Comparison of ENCODE assay signal across 8 mouse cellular contexts in genomic region chr7:15912183-15912582, GRCm38 (mm10). TPM values are rescaled to one million over a fixed set of nuclear protein-coding genes. Genes with fewer than 3 reads are reported as not detected.
A peak's percentile ranks its signal among the peaks of the same experiment; 100 is the strongest.
DNase-seq lines count a peak whose midpoint lies in the region; ATAC-seq and TF ChIP-seq lines count a peak whose summit lies in the region.

No protein-coding gene starts in this region.

- DNase-seq in urinary bladder, postnatal 14 days (ENCODE audit: low spot score) = peak; percentile 71
- no peak for DNase-seq in urinary bladder, postnatal 10 days (ENCODE audit: low spot score)
- DNase-seq in cerebellum, postnatal 4 days (ENCODE audit: low spot score in 2 of 2) = peak; percentile 62 to 77
- peak; percentile 76 for DNase-seq in gastrocnemius, postnatal 14 days
- DNase-seq in limb, embryonic 14.5 days (ENCODE audit: low spot score) = peak; percentile 80
- peak; percentile 87 for DNase-seq in midbrain, postnatal 0 days (ENCODE audit: low spot score)
- peak; percentile 27 to 64 for DNase-seq in spleen, postnatal 14 days (ENCODE audit: low spot score in 2 of 2)

- no peak overlapping the region for H3K27ac ChIP-seq in limb, embryonic 14.5 days (replicated peaks; ENCODE audit: low read depth, low read length)
- no peak overlapping the region for H3K27ac ChIP-seq in midbrain, postnatal 0 days (ENCODE audit: low read depth, low read length)

- intact Hi-C loops in gastrocnemius, postnatal 14 days (cut with DNase I; ENCODE audit: low total_unique reads) = no loop called here

- H3K4me1 ChIP-seq in limb, embryonic 14.5 days (ENCODE audit: control insufficient read depth, insufficient read depth, low read length) = no peaks in the 10 kb centered on the region
- H3K4me1 ChIP-seq in midbrain, postnatal 0 days (ENCODE audit: insufficient read depth, low read length) = no peaks in the 10 kb centered on the region

- H3K4me3 ChIP-seq in limb, embryonic 14.5 days (replicated peaks; ENCODE audit: low read length) = no peak overlapping the region
- H3K4me3 ChIP-seq in midbrain, postnatal 0 days (ENCODE audit: low read depth, low read length) = no peak overlapping the region

- TF ChIP-seq POLR2A in limb, embryonic 14.5 days (IDR thresholded peaks at IDR 0.05; ENCODE audit: borderline replicate concordance, extremely low read depth, insufficient read depth, insufficient read length) = no peak

- H3K9me3 ChIP-seq in limb, embryonic 14.5 days (ENCODE audit: control insufficient read depth, low read length) = no peaks in the 10 kb centered on the region
- no peaks in the 10 kb centered on the region for H3K9me3 ChIP-seq in midbrain, postnatal 0 days (ENCODE audit: low read length)

- TF ChIP-seq CTCF in midbrain, postnatal 0 days (IDR thresholded peaks at IDR 0.05) = peak; percentile 88

- peak; percentile 52 for ATAC-seq in inflammation-experienced regulatory T-cells, adult 6 months
- ATAC-seq in limb, embryonic 14.5 days (ENCODE audit: low FRiP score, low read depth) = peak; percentile 36
- peak; percentile 57 for ATAC-seq in midbrain, postnatal 0 days (ENCODE audit: low FRiP score)

- 4% methylated on average over 4 of the region's 4 CpGs for WGBS in limb, embryonic 14.5 days
- WGBS in midbrain, postnatal 0 days = 1% methylated on average over 4 of the region's 4 CpGs

- no peak overlapping the region for H3K9ac ChIP-seq in limb, embryonic 14.5 days (ENCODE audit: low read depth, low read length, severe bottlenecking)
- no peak overlapping the region for H3K9ac ChIP-seq in midbrain, postnatal 0 days (replicated peaks; ENCODE audit: low read length, poor library complexity, severe bottlenecking)

- peaks cover 4% of the 10 kb centered on the region for H3K36me3 ChIP-seq in limb, embryonic 14.5 days (ENCODE audit: control insufficient read depth, insufficient read depth, low read length)
- 0 out of 2 replicates have a peak, but pooled peaks cover 2% of the 10 kb centered on the region for H3K36me3 ChIP-seq in midbrain, postnatal 0 days (ENCODE audit: insufficient read depth, low read length)

- no peaks in the 10 kb centered on the region for H3K27me3 ChIP-seq in limb, embryonic 14.5 days (ENCODE audit: control insufficient read depth, insufficient read depth, low read length)
- no peaks in the 10 kb centered on the region for H3K27me3 ChIP-seq in midbrain, postnatal 0 days (ENCODE audit: insufficient read depth, low read length)

- no peak overlapping the region for H3K4me2 ChIP-seq in limb, embryonic 14.5 days (replicated peaks; ENCODE audit: low read depth, low read length, severe bottlenecking)
- no peak overlapping the region for H3K4me2 ChIP-seq in midbrain, postnatal 0 days (ENCODE audit: low read depth, low read length, poor library complexity, severe bottlenecking)

RNA-seq across cellular contexts. Expression of gene Selenow, which starts 10.0 kb away (rescaled TPM):
- 100 to 1,000 TPM; 759 to 773 TPM for total RNA-seq in gastrocnemius, postnatal 14 days (2021)
- 100 to 1,000 TPM; 681 to 943 (median 889) TPM for polyA plus RNA-seq in inflammation-experienced regulatory T-cells, adult 6 months (2017; shearing (Covaris generic))
- polyA plus RNA-seq in limb, embryonic 14.5 days (2012; rRNA removed) = 582 and 588 TPM in 2 replicates
- 1,065 and 1,091 TPM in 2 replicates for polyA plus RNA-seq in limb, embryonic 14.5 days (2014; fragmentation: Nextera tagmentation; extraction: Ambion mirVana)
- 718 and 730 TPM in 2 replicates for total RNA-seq in midbrain, postnatal 0 days (2014; rRNA removed)
- polyA plus RNA-seq in midbrain, postnatal 0 days (2015; fragmentation: Nextera tagmentation; extraction: Ambion mirVana) = 2,106 and 2,315 TPM in 2 replicates

RNA-seq across cellular contexts. Expression of gene Crxos, which starts 29.8 kb away (rescaled TPM):
- not detected for total RNA-seq in gastrocnemius, postnatal 14 days (2021)
- not detected for polyA plus RNA-seq in inflammation-experienced regulatory T-cells, adult 6 months (2017; shearing (Covaris generic))
- not detected in 2 replicates for polyA plus RNA-seq in limb, embryonic 14.5 days (2012; rRNA removed)
- not detected in 2 replicates for polyA plus RNA-seq in limb, embryonic 14.5 days (2014; fragmentation: Nextera tagmentation; extraction: Ambion mirVana)
- total RNA-seq in midbrain, postnatal 0 days (2014; rRNA removed) = not detected in 2 replicates
- polyA plus RNA-seq in midbrain, postnatal 0 days (2015; fragmentation: Nextera tagmentation; extraction: Ambion mirVana) = not detected in 2 replicates

RNA-seq across cellular contexts. Expression of gene Crx, which starts 32.4 kb away (rescaled TPM):
- total RNA-seq in gastrocnemius, postnatal 14 days (2021) = not detected
- polyA plus RNA-seq in inflammation-experienced regulatory T-cells, adult 6 months (2017; shearing (Covaris generic)) = not detected
- not detected in 2 replicates for polyA plus RNA-seq in limb, embryonic 14.5 days (2012; rRNA removed)
- not detected in 2 replicates for polyA plus RNA-seq in limb, embryonic 14.5 days (2014; fragmentation: Nextera tagmentation; extraction: Ambion mirVana)
- 0.24 TPM in 1 of 2 replicates, not detected in the other for total RNA-seq in midbrain, postnatal 0 days (2014; rRNA removed)
- polyA plus RNA-seq in midbrain, postnatal 0 days (2015; fragmentation: Nextera tagmentation; extraction: Ambion mirVana) = 0.22 TPM in 1 of 2 replicates, not detected in the other

RNA-seq across cellular contexts. Expression of gene Nop53, which starts 33.7 kb away (rescaled TPM):
- total RNA-seq in gastrocnemius, postnatal 14 days (2021) = 100 to 1,000 TPM; 121 to 127 TPM
- 100 to 1,000 TPM; 272 to 320 (median 288) TPM for polyA plus RNA-seq in inflammation-experienced regulatory T-cells, adult 6 months (2017; shearing (Covaris generic))
- polyA plus RNA-seq in limb, embryonic 14.5 days (2012; rRNA removed) = 176 and 181 TPM in 2 replicates
- 192 and 210 TPM in 2 replicates for polyA plus RNA-seq in limb, embryonic 14.5 days (2014; fragmentation: Nextera tagmentation; extraction: Ambion mirVana)
- total RNA-seq in midbrain, postnatal 0 days (2014; rRNA removed) = 82.8 and 104 TPM in 2 replicates
- 128 and 143 TPM in 2 replicates for polyA plus RNA-seq in midbrain, postnatal 0 days (2015; fragmentation: Nextera tagmentation; extraction: Ambion mirVana)

RNA-seq across cellular contexts. Expression of gene Ehd2, which starts 55.2 kb away (rescaled TPM):
- 100 to 1,000 TPM in 1 of 2 experiments, 10 to 100 TPM in 1; 91.3 to 101 TPM for total RNA-seq in gastrocnemius, postnatal 14 days (2021)
- under 1 TPM in 2 of 3 experiments, not detected in 1; 0.19 to 0.34 TPM for polyA plus RNA-seq in inflammation-experienced regulatory T-cells, adult 6 months (2017; shearing (Covaris generic))
- polyA plus RNA-seq in limb, embryonic 14.5 days (2012; rRNA removed) = 47.6 and 62.0 TPM in 2 replicates
- polyA plus RNA-seq in limb, embryonic 14.5 days (2014; fragmentation: Nextera tagmentation; extraction: Ambion mirVana) = 42.5 and 49.3 TPM in 2 replicates
- total RNA-seq in midbrain, postnatal 0 days (2014; rRNA removed) = 5.6 and 5.9 TPM in 2 replicates
- polyA plus RNA-seq in midbrain, postnatal 0 days (2015; fragmentation: Nextera tagmentation; extraction: Ambion mirVana) = 3.9 and 4.3 TPM in 2 replicates
